Mouse (Mus musculus) ES-Bruce4 (cell line): ENCODE data around the gene Pbxip1. TPM values are rescaled to one million over a fixed set of nuclear protein-coding genes. Genes with fewer than 3 reads are reported as not detected.
A peak's percentile ranks its signal among the peaks of the same experiment; 100 is the strongest.

ENCODE experiments used
- H3K27ac ChIP-seq: 2 replicates; pipeline ENCODE4 v1.5.1; 2012; ENCODE audit warnings: low read length, inconsistent platforms; ENCODE audit not compliant: insufficient read depth
- H3K27me3 ChIP-seq: 2 replicates; pipeline ENCODE4 v1.6.1; 2012; ENCODE audit warnings: mild to moderate bottlenecking, low read length, inconsistent platforms; ENCODE audit not compliant: control insufficient read depth, poor library complexity, insufficient read depth, severe bottlenecking
- H3K36me3 ChIP-seq: 2 replicates; pipeline ENCODE4 v1.6.1; 2012; ENCODE audit warnings: inconsistent platforms, mild to moderate bottlenecking, low read length, moderate library complexity; ENCODE audit not compliant: control insufficient read depth, poor library complexity, insufficient read depth, severe bottlenecking
- H3K4me1 ChIP-seq: one replicate; pipeline ENCODE4 v1.8.1; 2011; ENCODE audit warnings: low read length; ENCODE audit not compliant: control insufficient read depth, insufficient read depth
- H3K4me3 ChIP-seq: 2 replicates; pipeline ENCODE4 v1.5.1; 2011; ENCODE audit warnings: low read depth, mild to moderate bottlenecking, low read length
- H3K9ac ChIP-seq: 2 replicates; pipeline ENCODE4 v1.6.1; 2012; ENCODE audit warnings: low read depth, mild to moderate bottlenecking, inconsistent platforms; ENCODE audit not compliant: poor library complexity, severe bottlenecking
- H3K9me3 ChIP-seq: replicated peaks from 2 replicates; pipeline ENCODE4 v1.6.1; 2012; ENCODE audit warnings: mild to moderate bottlenecking, low read length, inconsistent platforms; ENCODE audit not compliant: control insufficient read depth, poor library complexity, insufficient read depth, severe bottlenecking
- CTCF ChIP-seq: IDR thresholded peaks from one replicate; pipeline ENCODE4 v1.8.1; 2011; ENCODE audit warnings: low read depth, low read length
- EP300 ChIP-seq: IDR thresholded peaks from 2 replicates; pipeline ENCODE4 v1.6.1; 2011; ENCODE audit warnings: low read depth, low read length; ENCODE audit not compliant: insufficient read depth
- POLR2A ChIP-seq: IDR thresholded peaks from one replicate; pipeline ENCODE4 v1.8.1; 2011; ENCODE audit warnings: low read length; ENCODE audit not compliant: insufficient read depth
- polyA plus RNA-seq: library from polyadenylated mRNA; stranded (reverse); fragments of >200 nt; gene quantifications from 2 replicates; pipeline ENCODE4 v1.2.4, GENCODE M21; 2011; ENCODE audit warnings: low read depth; ENCODE audit not compliant: missing spikeins, insufficient read depth, insufficient read length

Gene Pbxip1
- polyA plus RNA-seq, 1 experiment, result 12.2 TPM

DNA sequence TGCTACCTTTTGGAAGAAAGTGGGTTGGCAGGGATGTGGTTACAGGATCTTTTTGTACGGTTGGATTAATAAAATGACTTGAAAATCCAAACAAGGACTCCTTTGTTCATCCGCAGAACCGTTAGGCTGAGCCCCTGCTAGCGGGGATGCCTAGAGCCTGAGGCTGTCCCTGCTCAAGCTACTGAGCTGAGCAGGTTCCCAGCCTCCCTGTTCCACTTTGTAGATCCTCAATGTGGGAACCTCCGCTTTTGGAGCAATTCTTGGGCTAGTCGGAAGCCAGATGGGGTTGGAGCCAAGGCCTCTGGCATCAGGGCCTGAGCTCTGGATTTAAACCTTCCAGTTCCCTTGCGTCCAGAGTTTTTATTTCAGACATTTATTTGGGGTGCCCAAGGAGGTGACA lies 1.5 kb upstream of the Pbxip1 start:
- no peaks in the 10 kb centered on the region for H3K27me3 ChIP-seq
- 0 out of 2 replicates have a peak overlapping the region, but pooled peaks have one; percentile 7 for H3K27ac ChIP-seq
- peaks cover 5% of the 10 kb centered on the region for H3K4me1 ChIP-seq
- no peak overlapping the region for H3K4me3 ChIP-seq
- no peaks in the 10 kb centered on the region for H3K9me3 ChIP-seq
- H3K36me3 ChIP-seq, result peaks cover 10% of the 10 kb centered on the region
- H3K9ac ChIP-seq, result no peak overlapping the region
- no peak for TF ChIP-seq CTCF
- TF ChIP-seq POLR2A, result no peak
- no peak for TF ChIP-seq EP300

DNA sequence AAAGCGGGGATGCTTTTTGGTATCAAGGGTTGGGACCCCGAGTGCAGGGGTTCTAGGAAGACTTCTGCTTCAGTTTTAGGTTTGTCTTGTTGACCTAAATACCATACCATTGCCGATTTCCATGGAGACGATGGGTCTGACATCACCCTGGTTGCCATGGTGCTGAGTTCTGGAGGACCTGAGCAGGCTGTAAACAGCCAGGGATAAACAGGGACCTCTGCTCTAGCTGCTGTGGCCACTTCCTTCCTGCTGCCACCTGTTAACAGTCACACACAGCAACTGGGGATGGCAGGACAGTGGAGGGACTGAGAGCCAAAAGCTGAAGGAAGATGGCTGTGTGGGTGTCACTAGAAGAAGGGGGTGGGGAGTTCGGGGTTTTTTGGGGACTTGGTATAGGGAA lies 763 bp downstream of the Pbxip1 start:
- no peaks in the 10 kb centered on the region for H3K9me3 ChIP-seq
- no peak for TF ChIP-seq CTCF
- TF ChIP-seq EP300, result no peak
- TF ChIP-seq POLR2A, result no peak
- no peaks in the 10 kb centered on the region for H3K27me3 ChIP-seq
- H3K4me1 ChIP-seq, result peaks cover 5% of the 10 kb centered on the region
- H3K4me3 ChIP-seq, result peak overlapping the region; percentile 48
- H3K27ac ChIP-seq, result peak overlapping the region; percentile 86
- peak overlapping the region; percentile 68 for H3K9ac ChIP-seq
- H3K36me3 ChIP-seq, result peaks cover 10% of the 10 kb centered on the region

DNA sequence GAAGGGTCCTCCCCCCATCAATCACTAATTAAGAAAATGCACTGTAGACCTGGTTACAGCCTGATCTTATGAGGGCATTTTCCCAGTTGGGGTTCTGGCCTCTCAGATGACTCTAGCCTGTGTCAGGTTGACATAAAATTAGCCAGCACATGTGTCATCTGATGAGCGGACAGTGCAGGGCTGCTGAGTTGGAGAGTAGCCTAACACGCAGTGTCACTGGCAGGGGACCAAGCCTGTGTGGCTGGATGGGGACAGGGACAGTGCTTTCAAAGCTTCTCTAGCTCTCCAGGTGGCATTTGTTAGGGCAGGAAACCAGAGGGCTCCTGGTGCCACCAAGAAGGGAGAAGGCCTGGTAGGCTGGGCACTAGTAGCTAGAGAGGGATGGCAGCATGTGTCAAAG lies 4.2 kb downstream of the Pbxip1 start:
- H3K4me3 ChIP-seq, result no peak overlapping the region
- no peak overlapping the region for H3K9ac ChIP-seq

DNA sequence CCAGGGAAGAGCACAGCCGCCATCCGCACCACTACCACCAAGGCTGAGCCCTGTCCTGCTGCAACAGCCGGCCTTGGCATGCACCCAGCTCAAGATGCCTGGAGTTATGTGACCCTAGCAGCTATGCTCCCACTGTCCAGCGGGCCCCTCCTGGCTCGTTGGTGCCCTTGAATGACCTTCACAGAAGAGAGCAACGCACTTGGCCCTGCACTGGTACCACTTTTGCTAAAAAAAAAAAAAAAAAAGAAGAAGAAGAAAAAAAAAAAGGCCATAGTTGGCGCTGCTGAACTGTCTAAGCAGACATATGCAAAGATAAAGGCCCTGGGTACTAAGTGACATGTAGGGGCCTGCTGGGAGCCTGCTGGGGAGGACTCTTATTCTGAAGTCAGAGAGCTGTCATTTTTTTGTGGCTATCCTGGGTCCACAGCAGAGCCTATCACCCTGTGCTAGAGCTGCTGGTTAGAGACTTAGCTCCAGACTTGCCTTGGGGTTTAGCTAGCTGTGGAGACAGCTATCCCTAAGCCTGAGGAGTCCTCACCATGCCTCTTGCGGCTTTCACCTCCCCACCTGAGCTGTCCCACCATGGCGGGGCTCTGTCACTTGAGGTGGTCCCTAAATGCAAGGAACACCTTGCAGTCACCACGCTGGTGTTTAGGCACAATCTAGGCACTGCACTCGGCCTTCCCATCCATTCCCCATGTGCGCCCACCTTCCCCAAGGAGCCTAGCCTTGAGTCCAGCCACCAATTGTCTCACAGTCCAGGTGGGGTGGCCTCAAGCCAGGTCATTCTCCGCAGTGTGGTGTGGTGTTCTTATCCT lies 12.4 kb downstream of the Pbxip1 start:
- Histone ChIP-seq H3K4me1 (no peaks in the 10 kb centered on the region), H3K4me3 (peak overlapping the region; percentile 35), H3K27ac (no peak overlapping the region), H3K36me3 (no peaks in the 10 kb centered on the region), H3K9me3 (no peaks in the 10 kb centered on the region), H3K27me3 (no peaks in the 10 kb centered on the region), H3K9ac (no peak overlapping the region)
- TF ChIP-seq EP300, result no peak

More for the DNA sequence above, 4.2 kb downstream of the Pbxip1 start:
- Histone ChIP-seq H3K27me3 (no peaks in the 10 kb centered on the region), H3K9me3 (no peaks in the 10 kb centered on the region), H3K36me3 (no peaks in the 10 kb centered on the region), H3K27ac (no peak overlapping the region), H3K4me1 (peaks cover 5% of the 10 kb centered on the region)
- TF ChIP-seq POLR2A (no peak), EP300 (no peak), CTCF (no peak)

GRCm38 (mm10) chr3:89449541-89449940 lies 13.0 kb downstream of the Pbxip1 start:
- H3K27me3 ChIP-seq, result no peaks in the 10 kb centered on the region
- H3K4me3 ChIP-seq, result peak overlapping the region; percentile 35

DNA sequence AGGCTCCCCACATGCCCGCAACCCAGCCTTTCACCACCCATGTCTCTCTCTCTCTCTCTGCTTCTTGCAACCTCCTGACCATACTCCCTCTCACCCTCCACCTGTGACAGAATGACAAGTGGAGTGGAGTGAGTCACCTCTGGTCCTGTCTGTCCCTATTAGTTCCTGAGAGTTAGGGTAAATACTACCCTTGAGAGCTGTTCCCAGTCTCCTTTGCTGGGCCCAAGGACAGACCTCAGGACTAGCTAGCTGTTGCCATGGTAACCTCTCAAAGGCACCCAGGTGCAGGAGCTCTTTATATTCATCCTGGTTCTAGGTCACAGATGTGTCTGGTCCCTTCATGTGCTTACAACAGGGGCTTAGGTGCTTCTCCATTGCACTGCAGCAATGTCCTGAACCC lies 15.4 kb downstream of the Pbxip1 start:
- H3K4me3 ChIP-seq, result no peak overlapping the region
- H3K27me3 ChIP-seq, result no peaks in the 10 kb centered on the region
- TF ChIP-seq EP300, result no peak
- TF ChIP-seq CTCF, result no peak
- TF ChIP-seq POLR2A, result no peak
- no peaks in the 10 kb centered on the region for H3K36me3 ChIP-seq
- peaks cover 5% of the 10 kb centered on the region for H3K4me1 ChIP-seq
- H3K9me3 ChIP-seq, result no peaks in the 10 kb centered on the region
- no peak overlapping the region for H3K27ac ChIP-seq
- H3K9ac ChIP-seq, result no peak overlapping the region

More at GRCm38 (mm10) chr3:89449541-89449940, 13.0 kb downstream of the Pbxip1 start:
- peak; percentile 30; the same call in 1 of the 2 replicates for TF ChIP-seq EP300
- TF ChIP-seq CTCF, result peak; percentile 92
- TF ChIP-seq POLR2A, result no peak
- Histone ChIP-seq H3K27ac (no peak overlapping the region), H3K9ac (no peak overlapping the region), H3K36me3 (no peaks in the 10 kb centered on the region), H3K4me1 (peaks cover 2% of the 10 kb centered on the region), H3K9me3 (no peaks in the 10 kb centered on the region)
